ENCODE assay signal across 27 mouse cellular contexts in the genomic region with DNA sequence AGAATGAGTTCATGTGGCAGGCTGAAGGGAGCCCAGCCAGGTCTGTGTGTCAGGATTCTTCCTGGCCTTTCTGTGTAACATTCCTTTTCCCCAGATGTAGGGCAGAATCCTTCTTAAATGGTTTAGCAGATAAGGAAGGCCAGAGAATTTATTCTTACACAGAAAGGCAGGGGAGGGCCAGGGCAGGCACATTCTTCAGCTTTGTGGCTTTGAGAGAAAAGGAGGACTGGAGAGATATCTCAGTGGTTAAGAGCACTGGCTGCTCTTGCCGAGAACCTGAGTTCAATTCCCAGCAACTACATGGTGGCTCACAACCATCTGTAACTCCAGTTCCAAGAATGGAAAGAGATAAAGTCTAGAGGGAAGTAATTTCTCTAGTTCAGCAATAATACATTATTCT. TPM values are rescaled to one million over a fixed set of nuclear protein-coding genes. Genes with fewer than 3 reads are reported as not detected.
DNase-seq lines count a peak whose midpoint lies in the region; ATAC-seq and TF ChIP-seq lines count a peak whose summit lies in the region.
"Had no signal": no experiment of that assay in that cellular context is flagged by ENCODE, and none has a peak within 500 bp of the region (broad histone marks: within the 10 kb centered on the region; RNA-seq: fewer than 3 reads in every experiment).

No protein-coding gene starts in this region.

- DNase-seq in MEL (ENCODE audit: low read depth, low spot score) (peak; percentile 82), MEL-GATA-1-ER (ENCODE audit: extremely low read depth, low read depth) (peak; percentile 94)
- DNase-seq in c-Kit-positive CD71-positive TER-119-negative erythroid progenitor cells, embryonic 14.5 days (ENCODE audit: low read depth) = peak; percentile 34
- no peak for DNase-seq in limb, embryonic 10.5 days (ENCODE audit: low spot score)
- DNase-seq: adrenal gland, adult 8-10 months; adrenal gland, postnatal 25 days; cerebellum, adult 11 months; cerebellum, adult 2 months; cerebellum, adult 9-11 months; cerebellum, postnatal 25 days; embryo, embryonic 11 days; gastrocnemius, postnatal 10 days; heart, adult 11 months; heart, postnatal 10 days had no signal

- no peak overlapping the region; the same call in 1 of the 2 replicates for H3K9ac ChIP-seq in MEL (ENCODE audit: control insufficient read depth, low read depth, low read length, poor library complexity, severe bottlenecking)
- H3K9ac ChIP-seq: embryonic facial prominence, embryonic 13.5 days; forebrain, embryonic 12.5 days; forebrain, embryonic 15.5 days; heart, embryonic 15.5 days; hindbrain, embryonic 12.5 days; hindbrain, embryonic 15.5 days had no signal

- no peak for TF ChIP-seq CTCF in MEL (IDR thresholded peaks at IDR 0.05 in 2 of 3, conservative IDR thresholded peaks at IDR 0.05 in 1 of 3; ENCODE audit: control insufficient read depth in 1 of 3, insufficient read depth in 1 of 3, low read depth in 2 of 3, low read length in 3 of 3, poor library complexity in 1 of 3, severe bottlenecking in 1 of 3)

- no peaks in the 10 kb centered on the region for H3K27me3 ChIP-seq in MEL (ENCODE audit: control insufficient read depth in 1 of 2, insufficient read depth in 2 of 2, low read length in 2 of 2)
- H3K27me3 ChIP-seq in limb, embryonic 10.5 days (ENCODE audit: low read depth, poor library complexity, severe bottlenecking) = no peaks in the 10 kb centered on the region
- H3K27me3 ChIP-seq: embryonic facial prominence, embryonic 13.5 days; forebrain, embryonic 12.5 days; forebrain, embryonic 15.5 days; heart, embryonic 15.5 days; hindbrain, embryonic 12.5 days; hindbrain, embryonic 15.5 days had no signal

- no peak for TF ChIP-seq RAD21 in MEL (IDR thresholded peaks at IDR 0.05; ENCODE audit: low read depth, low read length)

- 63% methylated on average over 1 of the region's 1 CpGs for whole genome bisulfite sequencing in limb, embryonic 10.5 days

- H3K36me3 ChIP-seq in MEL (ENCODE audit: control insufficient read depth in 1 of 2, insufficient read depth in 2 of 2, low read length in 2 of 2) = peaks cover 0 to 20% of the 10 kb centered on the region in 2 experiments; a peak in 2 of 4 replicates
- no peaks in the 10 kb centered on the region for H3K36me3 ChIP-seq in limb, embryonic 10.5 days
- H3K36me3 ChIP-seq: embryonic facial prominence, embryonic 10.5 days; embryonic facial prominence, embryonic 13.5 days; forebrain, embryonic 12.5 days; forebrain, embryonic 15.5 days; heart, embryonic 15.5 days; hindbrain, embryonic 12.5 days; hindbrain, embryonic 15.5 days had no signal

- TF ChIP-seq POLR2A in MEL (IDR thresholded peaks at IDR 0.05; ENCODE audit: control insufficient read depth in 1 of 2, insufficient read depth in 1 of 2, low read depth in 1 of 2, low read length in 2 of 2, poor library complexity in 1 of 2) = no peak

- no peaks in the 10 kb centered on the region for H3K79me2 ChIP-seq in MEL (ENCODE audit: control insufficient read depth, insufficient read depth, low read length, poor library complexity)

- no peaks in the 10 kb centered on the region for H3K9me3 ChIP-seq in MEL (replicated peaks; ENCODE audit: insufficient read depth, low read length)
- no peaks in the 10 kb centered on the region for H3K9me3 ChIP-seq in limb, embryonic 10.5 days (replicated peaks)
- H3K9me3 ChIP-seq: embryonic facial prominence, embryonic 10.5 days; embryonic facial prominence, embryonic 13.5 days; forebrain, embryonic 12.5 days; forebrain, embryonic 15.5 days; heart, embryonic 15.5 days; hindbrain, embryonic 12.5 days; hindbrain, embryonic 15.5 days had no signal

- peak overlapping the region; percentile 18; the same call in 1 of the 2 replicates for H3K27ac ChIP-seq in MEL (ENCODE audit: control insufficient read depth, low read depth, low read length)
- H3K27ac ChIP-seq in limb, embryonic 10.5 days = no peak overlapping the region
- H3K27ac ChIP-seq: embryonic facial prominence, embryonic 10.5 days; embryonic facial prominence, embryonic 13.5 days; forebrain, embryonic 12.5 days; heart, embryonic 15.5 days; hindbrain, embryonic 12.5 days; hindbrain, embryonic 15.5 days had no signal

- peak; percentile 54; the same call in 1 of the 2 replicates for ATAC-seq in megakaryocyte-erythroid progenitor cell, adult 5-6 weeks (replicated peaks; ENCODE audit: low FRiP score, low TSS enrichment, poor library complexity, severe bottlenecking)
- ATAC-seq in megakaryocyte, adult 5-6 weeks (ENCODE audit: poor library complexity, severe bottlenecking) = no peak
- ATAC-seq: activated CD4-positive, CD25-positive, alpha-beta regulatory T cell, adult 4 months; CD4-positive, CD25-positive, alpha-beta regulatory T cell, adult 4 months; forebrain, embryonic 15.5 days; intestine, postnatal 0 days had no signal

- no peak overlapping the region for H3K4me3 ChIP-seq in MEL (ENCODE audit: control insufficient read depth in 1 of 2, insufficient read depth in 1 of 2, low read depth in 2 of 2, low read length in 2 of 2)
- H3K4me3 ChIP-seq in limb, embryonic 10.5 days = no peak overlapping the region
- H3K4me3 ChIP-seq: embryonic facial prominence, embryonic 10.5 days; embryonic facial prominence, embryonic 13.5 days; erythroblast, embryonic 14.5 days; forebrain, embryonic 12.5 days; forebrain, embryonic 15.5 days; heart, embryonic 15.5 days; hindbrain, embryonic 12.5 days; hindbrain, embryonic 15.5 days had no signal

- peak; percentile 77 to 79 for TF ChIP-seq EP300 in MEL (IDR thresholded peaks at IDR 0.05; ENCODE audit: low read depth in 1 of 2, low read length in 2 of 2)

- H3K4me1 ChIP-seq in MEL (ENCODE audit: control insufficient read depth in 1 of 2, insufficient read depth in 2 of 2, low read length in 2 of 2) = peaks cover 6 to 14% of the 10 kb centered on the region in 2 experiments; a peak in 3 of 4 replicates
- peaks cover 10% of the 10 kb centered on the region for H3K4me1 ChIP-seq in limb, embryonic 10.5 days

TF ChIP-seq in MEL, 35 proteins besides CTCF, POLR2A, EP300 and RAD21 (continues in another document):
- TF ChIP-seq TAL1 (IDR thresholded peaks at IDR 0.05; ENCODE audit: low read length) (peak; percentile 84), JUND (IDR thresholded peaks at IDR 0.05; ENCODE audit: low read depth, low read length) (no peak), MAFK (IDR thresholded peaks at IDR 0.05; ENCODE audit: borderline replicate concordance, low read depth, low read length) (peak; percentile 80), ETS1 (IDR thresholded peaks at IDR 0.05; ENCODE audit: low read depth, low read length) (peak; percentile 80), UBTF (IDR thresholded peaks at IDR 0.05; ENCODE audit: borderline replicate concordance, insufficient read depth, low read depth, low read length) (no peak), USF2 (IDR thresholded peaks at IDR 0.05; ENCODE audit: borderline replicate concordance in 1 of 2, insufficient read depth in 1 of 2, low read depth in 1 of 2, low read length in 2 of 2) (no peak), CHD1 (IDR thresholded peaks at IDR 0.05; ENCODE audit: low read depth, low read length) (no peak), SMC3 (IDR thresholded peaks at IDR 0.05; ENCODE audit: low read depth, low read length) (no peak), POLR2AphosphoS5 (IDR thresholded peaks at IDR 0.05; ENCODE audit: borderline replicate concordance, low read depth, low read length) (no peak), ELF1 (IDR thresholded peaks at IDR 0.05; ENCODE audit: low read depth, low read length) (no peak), ZNF384 (IDR thresholded peaks at IDR 0.05; ENCODE audit: low read depth, low read length) (no peak), MEF2A (IDR thresholded peaks at IDR 0.05; ENCODE audit: extremely low read depth, insufficient replicate concordance, low read depth, low read length, poor library complexity, severe bottlenecking) (no peak), MAX (IDR thresholded peaks at IDR 0.05; ENCODE audit: low read length) (no peak), NELFE (IDR thresholded peaks at IDR 0.05; ENCODE audit: low read depth, low read length) (no peak), USF1 (IDR thresholded peaks at IDR 0.05; ENCODE audit: low read depth, low read length) (no peak), HCFC1 (IDR thresholded peaks at IDR 0.05; ENCODE audit: low read depth, low read length) (no peak), SIN3A (IDR thresholded peaks at IDR 0.05; ENCODE audit: low read length) (peak; percentile 55; the same call in 1 of the 2 replicates), NRF1 (IDR thresholded peaks at IDR 0.05; ENCODE audit: insufficient read depth, low read depth, low read length, poor library complexity, severe bottlenecking) (no peak), ZKSCAN1 (IDR thresholded peaks at IDR 0.05; ENCODE audit: low read depth, low read length) (no peak), MYB (IDR thresholded peaks at IDR 0.05; ENCODE audit: low read depth, low read length) (no peak), E2F4 (IDR thresholded peaks at IDR 0.05; ENCODE audit: borderline replicate concordance, low read depth, low read length) (no peak), RCOR1 (IDR thresholded peaks at IDR 0.05; ENCODE audit: low read depth, low read length) (peak; percentile 64), ZMIZ1 (IDR thresholded peaks at IDR 0.05; ENCODE audit: low read depth, low read length) (no peak), KAT2A (conservative IDR thresholded peaks at IDR 0.05; ENCODE audit: low read depth, low read length) (no peak), TBP (IDR thresholded peaks at IDR 0.05; ENCODE audit: low read depth, low read length) (peak; percentile 76), MXI1 (IDR thresholded peaks at IDR 0.05; ENCODE audit: low read depth, low read length) (peak; percentile 23; the same call in 1 of the 2 replicates), CHD2 (IDR thresholded peaks at IDR 0.05; ENCODE audit: low read length) (no peak), GATA1 (IDR thresholded peaks at IDR 0.05; ENCODE audit: low read depth, low read length) (peak; percentile 75), BHLHE40 (IDR thresholded peaks at IDR 0.05; ENCODE audit: borderline replicate concordance, low read depth, low read length) (no peak; the same call in 1 of the 2 replicates), POLR2AphosphoS2 (IDR thresholded peaks at IDR 0.05; ENCODE audit: low read length) (no peak), ZC3H11A (IDR thresholded peaks at IDR 0.05; ENCODE audit: low read depth, low read length) (no peak)

RNA-seq across cellular contexts. Expression of gene Zfp706, which starts 31.1 kb away (rescaled TPM):
- total RNA-seq in MEL (2012; rRNA removed) = 64.0 and 66.3 TPM in 2 replicates
- 100 to 1,000 TPM in 1 of 2 experiments, 10 to 100 TPM in 1; 33.1 to 261 TPM for polyA plus RNA-seq in MEL (2012; ENCODE audit: insufficient read depth in 1 of 2, insufficient read length in 2 of 2, low read depth in 1 of 2, low replicate concordance in 2 of 2, missing spikeins in 1 of 2)
- total RNA-seq in megakaryocyte-erythroid progenitor cell, adult 5-6 weeks (2014; fragmentation: Nextera tagmentation) = 69.0 and 85.3 TPM in 2 replicates
- 38.9 and 93.2 TPM in 2 replicates for total RNA-seq in megakaryocyte-erythroid progenitor cell, adult 5-6 weeks (2017)
- total RNA-seq in megakaryocyte, adult 5-6 weeks (2015) = 291 and 313 TPM in 2 replicates
- total RNA-seq in megakaryocyte, adult 5-6 weeks (2017) = 41.3 and 67.5 TPM in 2 replicates
- polyA plus RNA-seq in limb, embryonic 10.5 days (2016; fragmentation: Nextera tagmentation; extraction: Ambion mirVana) = 509 and 547 TPM in 2 replicates
